Mouse (Mus musculus) liver, embryonic 15.5 days (tissue): ENCODE results near the gene Hoxa11. TPM values are rescaled to one million over a fixed set of nuclear protein-coding genes. Genes with fewer than 3 reads are reported as not detected.

Experiments used
- ATAC-seq: fragments of 200-750 bp; cut with Nextera tagmentation; 2 replicates; pipeline ENCODE4 v1.8.0; 2017; ENCODE audit warnings: moderate number of reproducible peaks, mild to moderate bottlenecking, moderate library complexity; ENCODE audit not compliant: insufficient read depth
- H3K27ac ChIP-seq: fragments of 300-500 bp; sonication (generic); replicated peaks from 2 replicates; pipeline ENCODE4 v1.5.1; 2015; ENCODE audit warnings: mild to moderate bottlenecking, inconsistent platforms
- H3K27me3 ChIP-seq: fragments of 300-500 bp; sonication (generic); 2 replicates; pipeline ENCODE4 v1.6.1; 2015; ENCODE audit warnings: mild to moderate bottlenecking, inconsistent platforms
- H3K36me3 ChIP-seq: fragments of 300-500 bp; sonication (generic); replicated peaks from 2 replicates; pipeline ENCODE4 v1.6.1; 2015; ENCODE audit warnings: moderate library complexity, mild to moderate bottlenecking, inconsistent platforms
- H3K4me1 ChIP-seq: fragments of 300-500 bp; sonication (generic); replicated peaks from 2 replicates; pipeline ENCODE4 v1.6.1; 2015; ENCODE audit warnings: inconsistent platforms
- H3K4me2 ChIP-seq: fragments of 300-500 bp; sonication (generic); 2 replicates; pipeline ENCODE4 v1.6.1; 2015; ENCODE audit warnings: moderate library complexity, mild to moderate bottlenecking, inconsistent platforms
- H3K4me3 ChIP-seq: fragments of 300-500 bp; sonication (generic); replicated peaks from 2 replicates; pipeline ENCODE4 v1.5.1; 2015; ENCODE audit warnings: mild to moderate bottlenecking, inconsistent platforms
- H3K9ac ChIP-seq: fragments of 300-500 bp; sonication (generic); 2 replicates; pipeline ENCODE4 v1.6.1; 2015; ENCODE audit warnings: moderate library complexity, mild to moderate bottlenecking, inconsistent platforms
- H3K9me3 ChIP-seq: fragments of 300-500 bp; sonication (generic); replicated peaks from 2 replicates; pipeline ENCODE4 v1.6.1; 2016; ENCODE audit warnings: inconsistent platforms
- WGBS: fragments of 180-500 bp; shearing (Covaris S2); methylation state at CpG from one replicate; pipeline ENCODE4 v1.1.7; 2015; ENCODE audit warnings: mixed read lengths; ENCODE audit not compliant: insufficient replicate concordance; 5-methylcytosine and 5-hydroxymethylcytosine counted together
- polyA plus RNA-seq: library from polyadenylated mRNA; unstranded; fragments of >200 nt; fragmentation: Nextera tagmentation; extraction: Ambion mirVana; gene quantifications from 2 replicates; pipeline ENCODE4 v1.2.1, GENCODE M21; 2015

The Hoxa11 gene
- polyA plus RNA-seq, 1 experiment from 2014 or later, result not detected

- 4% methylated on average over 22 of the region's 22 CpGs for WGBS
- Histone ChIP-seq H3K4me1 (no peaks in the 10 kb centered on the region), H3K9me3 (no peaks in the 10 kb centered on the region), H3K27me3 (peaks cover 94% of the 10 kb centered on the region), H3K4me3 (no peak overlapping the region), H3K27ac (no peak overlapping the region), H3K9ac (no peak overlapping the region), H3K4me2 (no peak overlapping the region), H3K36me3 (no peaks in the 10 kb centered on the region)
- no peak for ATAC-seq
These were observed 28.2 kb upstream of the Hoxa11 start for GRCm38 (mm10) chr6:52273656-52274280.

GRCm38 (mm10) chr6:52272766-52273655 is 27.4 kb upstream of the Hoxa11 start:
- Histone ChIP-seq H3K27me3 (peaks cover 99% of the 10 kb centered on the region), H3K9me3 (no peaks in the 10 kb centered on the region), H3K9ac (no peak overlapping the region), H3K4me1 (no peaks in the 10 kb centered on the region), H3K27ac (no peak overlapping the region), H3K4me2 (no peak overlapping the region), H3K4me3 (no peak overlapping the region), H3K36me3 (no peaks in the 10 kb centered on the region)
- no peak for ATAC-seq
- WGBS, result 9% methylated on average over 22 of the region's 22 CpGs

GRCm38 (mm10) chr6:52270494-52271480 is 25.2 kb upstream of the Hoxa11 start:
- Histone ChIP-seq H3K4me2 (no peak overlapping the region), H3K9ac (no peak overlapping the region), H3K4me1 (no peaks in the 10 kb centered on the region), H3K9me3 (no peaks in the 10 kb centered on the region), H3K4me3 (no peak overlapping the region), H3K27me3 (peaks cover 97% of the 10 kb centered on the region), H3K27ac (no peak overlapping the region), H3K36me3 (no peaks in the 10 kb centered on the region)
- ATAC-seq, result no peak
- 8% methylated on average over 23 of the region's 23 CpGs for WGBS

- no peak for ATAC-seq
- Histone ChIP-seq H3K4me2 (no peak overlapping the region), H3K4me1 (no peaks in the 10 kb centered on the region), H3K27me3 (peaks cover 97% of the 10 kb centered on the region), H3K9me3 (no peaks in the 10 kb centered on the region), H3K9ac (no peak overlapping the region), H3K4me3 (no peak overlapping the region), H3K27ac (no peak overlapping the region), H3K36me3 (no peaks in the 10 kb centered on the region)
- WGBS, result 10% methylated on average over 3 of the region's 3 CpGs
These were observed 23.1 kb upstream of the Hoxa11 start for GRCm38 (mm10) chr6:52268756-52269155.

- no peak overlapping the region for H3K4me2 ChIP-seq
- no peak overlapping the region for H3K9ac ChIP-seq
- H3K27ac ChIP-seq, result no peak overlapping the region
- H3K4me3 ChIP-seq, result no peak overlapping the region
- WGBS, result 13% methylated on average over 7 of the region's 7 CpGs
- no peaks in the 10 kb centered on the region for H3K9me3 ChIP-seq
- no peaks in the 10 kb centered on the region for H3K36me3 ChIP-seq
- peaks cover 97% of the 10 kb centered on the region for H3K27me3 ChIP-seq
- no peak for ATAC-seq
- H3K4me1 ChIP-seq, result no peaks in the 10 kb centered on the region
These were observed 22.7 kb upstream of the Hoxa11 start for GRCm38 (mm10) chr6:52268341-52268740.

GRCm38 (mm10) chr6:52267691-52268090 is 22.1 kb upstream of the Hoxa11 start:
- 9% methylated on average over 3 of the region's 3 CpGs for WGBS
- no peak for ATAC-seq
- Histone ChIP-seq H3K4me1 (no peaks in the 10 kb centered on the region), H3K36me3 (no peaks in the 10 kb centered on the region), H3K9ac (no peak overlapping the region), H3K27ac (no peak overlapping the region), H3K4me3 (no peak overlapping the region), H3K9me3 (no peaks in the 10 kb centered on the region), H3K27me3 (peaks cover 97% of the 10 kb centered on the region), H3K4me2 (no peak overlapping the region)

- no peak overlapping the region for H3K27ac ChIP-seq
- H3K9me3 ChIP-seq, result no peaks in the 10 kb centered on the region
- peaks cover 97% of the 10 kb centered on the region for H3K27me3 ChIP-seq
- no peak for ATAC-seq
- 18% methylated on average over 5 of the region's 5 CpGs for WGBS
- H3K4me2 ChIP-seq, result no peak overlapping the region
- H3K9ac ChIP-seq, result no peak overlapping the region
- H3K36me3 ChIP-seq, result no peaks in the 10 kb centered on the region
- no peaks in the 10 kb centered on the region for H3K4me1 ChIP-seq
- H3K4me3 ChIP-seq, result no peak overlapping the region
These were observed 21.6 kb upstream of the Hoxa11 start for GRCm38 (mm10) chr6:52267221-52267620.

GRCm38 (mm10) chr6:52266666-52266985 is 21.0 kb upstream of the Hoxa11 start:
- H3K27me3 ChIP-seq, result peaks cover 98% of the 10 kb centered on the region
- no peak overlapping the region for H3K4me3 ChIP-seq
- no peak overlapping the region for H3K27ac ChIP-seq

GRCm38 (mm10) chr6:52265913-52266665 is 20.5 kb upstream of the Hoxa11 start:
- no peak for ATAC-seq

More at GRCm38 (mm10) chr6:52266666-52266985, 21.0 kb upstream of the Hoxa11 start:
- Histone ChIP-seq H3K9me3 (no peaks in the 10 kb centered on the region), H3K36me3 (no peaks in the 10 kb centered on the region), H3K9ac (no peak overlapping the region), H3K4me2 (no peak overlapping the region), H3K4me1 (no peaks in the 10 kb centered on the region)
- WGBS, result 2% methylated on average over 9 of the region's 9 CpGs
- no peak for ATAC-seq

GRCm38 (mm10) chr6:52265306-52265912 is 19.8 kb upstream of the Hoxa11 start:
- no peak overlapping the region for H3K9ac ChIP-seq
- no peak for ATAC-seq
- H3K36me3 ChIP-seq, result no peaks in the 10 kb centered on the region
- H3K27me3 ChIP-seq, result peaks cover 98% of the 10 kb centered on the region
- H3K27ac ChIP-seq, result no peak overlapping the region
- WGBS, result 4% methylated on average over 18 of the region's 18 CpGs
- H3K4me2 ChIP-seq, result no peak overlapping the region
- no peak overlapping the region for H3K4me3 ChIP-seq
- H3K9me3 ChIP-seq, result no peaks in the 10 kb centered on the region
- peaks cover 5% of the 10 kb centered on the region; the same call in 1 of the 2 replicates for H3K4me1 ChIP-seq

More at GRCm38 (mm10) chr6:52265913-52266665, 20.5 kb upstream of the Hoxa11 start:
- Histone ChIP-seq H3K9ac (no peak overlapping the region), H3K27me3 (peaks cover 98% of the 10 kb centered on the region), H3K27ac (no peak overlapping the region), H3K4me2 (no peak overlapping the region), H3K36me3 (no peaks in the 10 kb centered on the region), H3K9me3 (no peaks in the 10 kb centered on the region), H3K4me1 (no peaks in the 10 kb centered on the region; the same call in 1 of the 2 replicates), H3K4me3 (no peak overlapping the region)
- 2% methylated on average over 19 of the region's 19 CpGs for WGBS
